Mouse (Mus musculus): ENCODE results near the gene Commd9.

Gene Commd9

DNA sequence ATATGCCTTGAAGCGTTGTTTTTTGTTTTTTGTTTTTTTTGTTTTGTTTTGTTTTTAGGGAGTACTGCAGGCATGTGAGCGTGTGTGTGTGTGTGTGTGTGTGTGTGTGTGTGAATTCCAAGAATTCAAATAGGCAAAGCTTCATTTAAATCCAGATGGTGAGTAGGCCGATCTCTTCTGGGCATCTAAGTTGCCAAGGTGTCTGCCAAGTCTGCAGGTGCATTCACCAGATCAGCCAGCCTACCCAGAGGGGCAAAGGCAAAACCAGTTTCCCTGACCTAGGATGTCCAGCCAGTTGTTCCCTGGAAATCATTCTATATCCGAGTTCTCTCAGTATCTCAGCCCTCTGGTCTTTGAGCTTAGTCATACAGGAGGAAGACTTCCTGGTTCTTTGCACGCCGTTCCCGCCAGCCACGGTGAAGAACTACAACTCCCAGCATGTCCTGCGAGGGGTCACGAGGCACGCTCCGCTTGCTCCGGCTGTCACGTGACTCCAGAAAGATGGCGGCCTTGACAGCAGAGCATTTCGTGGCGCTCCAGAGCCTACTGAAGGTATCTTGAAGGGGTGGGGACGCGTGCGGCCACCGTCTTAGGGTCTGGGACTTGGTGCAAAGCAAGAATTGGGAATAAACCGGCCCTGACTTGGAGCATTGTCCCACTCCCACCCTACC, at the start of gene Commd9:
Commd9 (plus strand) TSS at position 480 of the 671 bp plus-strand sequence.
- in situ Hi-C loops (cut with MboI) = no loop called here

DNA sequence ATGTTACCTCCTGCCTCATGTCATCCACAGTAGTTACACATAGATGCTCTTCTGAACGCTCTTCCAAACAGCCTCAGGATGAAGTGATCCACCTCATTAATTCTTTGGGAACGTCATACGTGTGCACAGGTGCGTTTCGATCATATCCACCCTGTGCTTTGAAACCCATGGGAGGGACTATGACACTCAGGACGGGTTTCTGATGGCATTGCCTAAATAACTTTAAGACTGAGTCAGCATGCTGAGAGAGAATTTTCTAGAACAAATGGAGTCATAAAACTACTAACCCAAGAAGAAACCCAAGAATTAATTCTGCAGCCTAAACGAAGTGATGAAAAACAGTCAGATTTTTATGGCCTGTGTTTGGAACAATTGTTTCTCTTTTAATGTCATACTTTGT, 43.3 kb upstream of the Commd9 start:
- in situ Hi-C loops (cut with MboI) = no loop called here

DNA sequence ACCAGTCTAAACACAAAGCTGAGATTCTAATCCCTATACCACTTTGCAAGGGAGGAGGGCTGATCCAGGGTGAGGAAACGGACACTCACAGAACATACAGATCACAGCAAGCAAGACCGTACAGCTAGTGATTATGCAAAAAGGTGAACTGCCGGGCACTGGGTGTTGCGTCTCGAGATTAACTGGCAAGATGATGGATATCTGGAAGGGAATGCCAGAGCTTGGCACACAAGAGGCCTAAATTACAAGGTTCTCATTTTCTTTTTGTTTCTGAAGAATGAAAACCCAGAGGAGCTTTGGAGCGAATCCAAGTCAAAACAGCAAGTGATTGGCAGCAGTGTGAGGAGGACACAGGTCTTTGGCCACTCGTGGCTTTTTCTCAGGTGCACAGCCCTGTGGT, 31.3 kb upstream of the Commd9 start:
- in situ Hi-C loops (cut with MboI) = no loop called here

DNA sequence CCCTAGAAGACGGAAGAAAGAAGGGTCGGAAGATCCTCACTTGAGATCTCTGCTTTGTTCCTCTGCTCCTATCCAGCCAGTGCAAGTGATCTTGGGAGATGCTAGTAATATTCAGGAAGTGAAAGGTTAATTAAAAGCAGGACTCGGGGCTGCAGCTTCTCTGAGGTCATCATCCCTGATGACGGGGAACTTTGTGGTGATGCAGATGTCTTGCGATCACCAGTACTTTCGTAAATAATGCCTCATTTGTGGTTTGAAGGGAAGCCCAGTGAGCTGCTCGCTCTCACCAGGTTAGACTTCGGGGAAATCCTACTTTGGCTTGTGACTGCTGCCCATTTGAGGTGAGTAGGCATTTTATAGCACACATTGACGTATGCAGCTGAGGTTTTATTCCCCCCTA, 29.9 kb upstream of the Commd9 start:
- in situ Hi-C loops (cut with MboI) = no loop called here

DNA sequence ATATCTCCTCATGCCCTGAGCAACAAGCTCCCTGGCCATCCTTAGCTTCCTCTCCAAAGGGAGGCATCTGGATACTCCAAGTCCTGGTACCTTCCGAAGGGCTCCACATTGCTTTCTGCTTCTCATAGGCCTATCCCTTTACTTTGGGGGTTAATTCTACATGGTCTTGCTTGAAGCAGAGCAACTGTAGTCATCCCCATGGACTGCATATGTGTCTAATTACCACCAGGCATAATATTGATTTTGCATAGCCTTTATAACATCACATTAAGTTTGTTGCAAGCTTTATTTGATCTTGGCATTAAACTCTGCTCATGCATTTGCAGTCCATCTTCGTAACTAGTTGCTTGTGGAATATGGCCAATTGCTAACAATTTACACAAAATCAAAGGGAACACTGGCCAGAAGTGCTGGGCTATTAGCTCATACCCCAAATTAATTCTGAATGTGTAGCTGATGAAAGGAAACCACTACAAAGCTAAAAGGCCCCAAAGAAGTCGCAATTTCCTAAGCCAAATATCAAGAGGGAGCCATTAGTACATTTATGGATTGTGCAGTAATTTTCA, 25.0 kb upstream of the Commd9 start:
- in situ Hi-C loops (cut with MboI) = no loop called here

DNA sequence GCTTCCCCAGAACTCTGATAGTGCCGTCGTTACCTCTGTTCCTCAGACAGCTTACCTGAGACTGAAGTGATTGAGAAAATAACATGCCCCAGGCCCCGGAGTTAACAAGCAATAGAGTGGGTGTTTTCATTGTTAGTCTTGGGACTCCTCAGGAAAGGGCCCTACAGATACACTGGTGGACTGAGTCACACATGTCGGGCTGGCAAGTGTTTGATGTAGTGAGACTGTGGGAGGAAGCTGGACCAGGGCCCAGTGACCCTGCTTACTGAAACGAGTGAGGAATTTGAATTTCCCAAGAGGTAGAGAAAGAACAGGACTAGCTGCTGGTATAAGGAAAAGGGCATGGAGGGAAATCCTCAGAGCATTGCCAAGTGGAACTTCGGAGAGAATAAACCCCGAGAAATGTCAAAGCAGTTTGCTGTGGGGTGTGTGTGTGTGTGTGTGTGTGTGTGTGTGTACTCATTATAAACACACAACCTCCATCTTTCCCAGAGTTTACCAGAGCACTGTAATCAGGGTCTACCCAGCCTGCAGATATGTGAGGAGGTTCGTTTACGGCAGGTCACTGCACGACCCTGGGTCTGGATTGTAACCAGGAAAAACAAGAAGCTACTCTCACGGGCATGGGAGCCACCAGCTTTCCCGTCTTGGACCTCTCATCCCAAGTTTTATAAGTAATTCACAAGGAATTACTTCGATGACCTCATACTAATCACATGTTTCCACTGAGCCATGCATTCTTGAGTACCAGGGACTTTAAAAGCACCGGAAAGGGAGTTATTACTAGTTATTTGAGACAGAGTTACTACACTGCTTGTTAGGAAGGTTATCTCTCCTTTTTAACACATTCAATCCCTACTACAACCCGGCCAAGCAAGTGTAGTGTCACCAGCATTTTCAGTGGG, 23.6 kb upstream of the Commd9 start:
- in situ Hi-C loops (cut with MboI) = no loop called here

DNA sequence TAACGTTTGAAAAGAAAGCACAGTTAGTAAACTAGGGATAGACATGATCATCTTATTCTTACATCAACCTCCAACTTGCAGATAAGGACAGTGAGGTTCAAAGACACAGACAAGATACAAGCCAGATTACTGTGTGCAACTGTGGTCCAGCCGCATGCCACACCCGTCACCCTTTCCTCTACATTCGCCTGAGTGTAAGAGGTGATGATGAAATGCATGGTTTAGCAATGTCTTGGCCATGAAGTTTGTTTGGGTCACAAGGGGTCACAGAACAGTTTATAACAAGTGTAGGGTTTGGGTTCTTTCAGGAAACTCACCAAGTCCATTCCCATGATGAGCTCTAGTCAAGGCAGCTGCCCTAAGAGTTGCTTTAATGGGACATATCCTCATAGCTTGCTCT, 17.4 kb upstream of the Commd9 start:
- in situ Hi-C loops (cut with MboI) = no loop called here

DNA sequence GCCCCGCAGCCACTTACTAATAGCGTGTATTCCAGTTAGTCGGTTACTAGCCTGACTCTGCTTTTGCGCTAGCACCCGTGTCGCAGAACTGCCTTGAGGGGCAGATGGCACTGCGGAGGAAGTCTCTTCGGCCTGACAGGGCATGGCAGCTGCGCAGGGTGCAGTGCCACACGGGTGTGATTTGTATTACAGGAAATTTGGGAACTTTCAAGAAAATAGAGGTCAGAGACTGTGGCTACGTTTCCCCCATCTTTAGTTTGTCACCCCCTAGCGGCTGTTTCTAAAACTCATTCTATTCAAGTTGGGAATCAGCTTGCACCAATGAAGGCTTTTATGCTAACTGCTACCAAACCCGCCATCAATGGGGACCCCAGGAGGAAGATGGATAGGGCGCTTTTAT, 14.9 kb upstream of the Commd9 start:
- in situ Hi-C loops (cut with MboI) = no loop called here

DNA sequence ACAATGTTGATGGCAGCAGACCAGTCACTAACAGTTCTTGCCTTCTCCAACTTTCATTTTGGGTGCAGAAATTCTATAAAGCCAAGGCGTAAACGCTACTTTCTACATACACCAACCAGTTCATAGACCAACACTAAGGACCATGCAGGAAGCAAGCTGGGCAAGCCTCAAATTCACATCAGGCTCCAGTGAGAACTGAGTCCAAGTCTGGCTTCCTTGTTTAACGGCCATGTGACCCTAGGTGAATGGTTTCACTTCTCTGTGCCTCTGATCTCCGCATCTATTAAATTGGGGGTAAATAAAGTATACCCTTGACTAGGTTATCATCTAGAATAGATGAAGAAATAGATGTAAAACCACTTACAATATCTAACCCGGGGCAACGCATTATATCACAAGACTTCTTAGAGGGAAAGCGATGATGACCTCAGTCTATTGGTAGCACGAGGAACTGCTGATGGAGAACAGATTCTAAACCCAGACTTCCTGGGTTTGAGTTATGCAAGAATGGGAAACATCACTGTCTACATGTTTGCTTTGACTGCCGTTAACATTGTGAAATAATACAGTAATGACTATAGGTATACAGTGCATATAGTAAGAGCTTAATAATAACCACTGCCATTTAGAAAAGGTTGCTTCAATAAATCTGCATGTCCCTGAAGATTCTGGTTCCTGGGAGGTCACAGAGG, 4.4 kb upstream of the Commd9 start:
- in situ Hi-C loops (cut with MboI) = no loop called here

DNA sequence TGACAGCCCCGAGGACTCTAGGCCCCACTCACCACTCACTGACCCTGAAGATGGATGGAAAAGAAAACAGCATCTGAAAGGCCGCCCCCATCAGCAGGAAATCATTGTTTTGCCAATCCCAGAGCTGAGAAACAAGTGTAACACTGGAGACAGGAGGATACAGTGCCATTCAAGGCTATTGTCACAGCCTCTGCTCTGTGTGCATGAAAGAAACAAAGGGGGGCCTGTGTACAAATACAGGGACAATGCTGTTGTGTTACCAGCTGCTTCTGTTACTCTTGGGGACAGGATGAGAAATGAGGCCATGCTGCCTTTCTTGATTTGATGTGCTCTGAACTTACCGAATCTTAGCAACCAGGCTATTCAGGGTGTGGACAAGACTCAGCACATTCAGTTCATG, 3.0 kb upstream of the Commd9 start, which contains the start of gene Prr5l:
Prr5l (minus strand) TSS at position 30 of the 400 bp plus-strand sequence.
- in situ Hi-C loops (cut with MboI) = no loop called here

DNA sequence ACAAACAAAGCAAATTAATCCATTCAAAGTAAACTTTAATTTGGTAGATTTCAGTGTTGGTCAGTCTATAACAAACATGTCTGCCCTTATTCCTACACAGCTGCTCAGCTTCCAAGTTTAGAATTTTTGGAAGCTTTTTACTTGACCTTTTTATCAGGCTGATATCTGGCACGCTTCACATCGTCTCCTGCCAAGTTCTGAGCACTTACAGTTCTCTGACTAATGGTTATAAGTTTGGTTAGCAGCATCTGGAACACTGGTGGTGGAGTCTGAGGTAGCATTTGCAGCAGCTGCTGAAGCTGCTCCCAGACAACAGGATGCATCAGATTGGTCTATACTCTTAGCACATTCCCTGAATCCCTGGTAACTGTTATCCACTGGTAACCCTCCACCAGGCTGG, 1.8 kb upstream of the Commd9 start:
- in situ Hi-C loops (cut with MboI) = no loop called here

DNA sequence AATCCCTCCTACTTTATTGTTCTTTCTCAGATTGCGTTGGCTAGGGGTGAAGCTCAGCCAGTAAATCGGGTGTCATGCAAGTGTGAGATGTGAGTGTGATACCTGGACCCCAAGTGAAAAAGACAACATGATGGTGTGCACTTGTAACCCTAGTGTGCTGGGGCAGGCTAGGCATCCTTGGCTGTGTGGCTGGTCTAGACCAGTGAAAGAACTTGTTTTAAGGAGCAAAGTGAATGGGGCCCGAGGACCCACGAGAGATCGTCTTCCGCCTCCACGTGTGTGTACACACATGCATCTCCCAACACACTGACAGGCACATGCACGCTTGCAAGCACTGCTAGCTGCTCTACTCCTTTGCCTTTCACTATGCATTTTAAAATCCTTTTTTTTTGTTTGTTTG, 2.8 kb downstream of the Commd9 start:
- in situ Hi-C loops (cut with MboI) = no loop called here

DNA sequence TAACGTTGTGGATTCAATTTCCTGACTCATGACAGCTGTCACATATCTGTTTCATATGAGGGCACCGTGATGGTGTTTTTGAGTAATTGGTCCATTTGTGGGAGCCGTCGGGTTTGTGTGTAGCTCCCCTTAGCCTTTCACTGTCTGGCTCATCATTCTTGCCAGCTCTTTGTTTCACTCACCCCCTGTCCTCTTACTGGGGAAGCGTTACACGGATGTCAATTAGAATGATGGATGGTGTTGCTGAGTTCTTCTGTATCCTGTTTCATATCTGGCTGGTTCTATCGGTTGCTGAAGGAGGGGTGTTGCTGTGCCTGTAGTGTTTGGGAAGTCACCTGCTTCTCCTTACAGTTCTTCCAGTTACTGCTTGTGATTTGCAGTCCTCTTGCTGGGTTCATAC, 5.1 kb downstream of the Commd9 start:
- in situ Hi-C loops (cut with MboI) = no loop called here

DNA sequence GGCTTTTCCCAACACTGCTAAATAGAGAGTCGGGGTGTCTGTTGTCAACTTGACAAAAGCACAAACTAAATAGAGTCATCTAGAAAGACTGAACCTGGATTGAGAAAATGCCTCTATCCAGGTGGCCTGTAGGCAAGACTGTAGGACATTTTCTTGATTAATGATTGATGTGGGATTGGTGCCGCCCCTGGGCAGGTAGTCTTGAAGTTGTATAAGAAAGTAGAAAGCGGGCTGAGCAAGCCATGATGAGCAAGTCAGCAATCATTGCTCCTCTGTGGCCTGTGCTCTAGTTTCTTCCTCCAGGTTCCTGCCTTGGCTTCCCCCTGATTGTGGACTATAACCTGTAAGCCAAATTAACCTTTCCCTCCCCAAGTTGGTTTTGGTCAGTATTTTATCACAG, 8.1 kb downstream of the Commd9 start:
- in situ Hi-C loops (cut with MboI) = no loop called here

DNA sequence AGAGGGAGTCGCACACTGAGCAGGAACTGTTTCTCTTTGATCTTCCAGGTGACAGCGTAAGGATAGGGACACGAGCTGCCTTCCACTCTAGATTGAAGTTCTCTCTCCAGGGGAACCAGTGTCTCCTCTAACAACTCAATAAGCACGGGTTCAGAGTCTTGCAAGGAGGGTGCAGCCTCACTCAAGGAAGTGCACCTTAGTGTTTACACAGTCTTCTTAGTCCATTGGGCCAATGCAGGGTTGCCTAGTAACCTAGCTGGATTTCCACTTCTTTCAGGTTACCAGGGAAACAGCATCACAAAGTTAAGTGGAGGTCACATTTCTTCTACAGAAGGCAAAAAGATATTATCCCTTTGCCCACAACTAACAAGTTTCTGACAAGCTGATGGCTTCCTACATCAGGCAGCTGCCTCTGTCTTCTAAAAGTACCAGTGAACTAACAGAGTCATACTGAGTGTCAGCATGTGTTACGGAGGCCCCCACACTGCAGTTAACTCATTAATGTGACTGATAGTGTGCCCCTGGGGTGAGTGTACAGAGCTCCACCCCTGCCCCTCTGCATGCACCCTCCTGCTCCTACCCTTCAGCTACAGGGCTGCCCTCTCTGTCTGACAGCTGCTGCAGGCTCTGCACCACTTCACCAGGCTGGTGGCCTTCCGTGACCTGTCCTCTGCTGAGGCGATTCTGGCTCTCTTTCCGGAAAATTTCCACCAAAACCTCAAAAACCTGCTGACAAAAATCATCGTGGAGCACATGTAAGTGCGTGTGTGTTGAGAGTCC, 10.6 kb downstream of the Commd9 start:
- in situ Hi-C loops (cut with MboI) = no loop called here

DNA sequence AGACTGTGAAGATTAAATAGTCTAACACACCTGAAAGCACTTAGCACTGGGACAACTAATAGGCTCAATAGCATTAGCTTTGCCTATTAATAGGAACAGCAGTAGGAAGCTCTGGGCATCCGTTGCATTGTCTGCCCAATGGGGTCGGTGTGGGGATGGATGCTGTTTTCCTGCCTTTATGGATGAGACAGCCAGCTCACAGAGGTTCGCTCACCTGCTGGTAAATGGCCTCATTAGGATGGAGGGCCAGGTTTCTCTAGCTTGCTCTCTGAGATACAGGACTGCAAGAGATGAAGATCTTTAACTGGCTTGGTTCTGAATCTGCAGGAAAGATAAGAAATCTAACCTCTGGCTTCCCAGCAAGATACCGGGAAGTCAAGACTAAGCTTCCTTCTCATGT, 16.1 kb downstream of the Commd9 start:
- in situ Hi-C loops (cut with MboI) = loop anchor here (10.0 kb wide), 2 partner anchors 203 to 553 kb away; partner anchors contain the start of gene Fjx1

DNA sequence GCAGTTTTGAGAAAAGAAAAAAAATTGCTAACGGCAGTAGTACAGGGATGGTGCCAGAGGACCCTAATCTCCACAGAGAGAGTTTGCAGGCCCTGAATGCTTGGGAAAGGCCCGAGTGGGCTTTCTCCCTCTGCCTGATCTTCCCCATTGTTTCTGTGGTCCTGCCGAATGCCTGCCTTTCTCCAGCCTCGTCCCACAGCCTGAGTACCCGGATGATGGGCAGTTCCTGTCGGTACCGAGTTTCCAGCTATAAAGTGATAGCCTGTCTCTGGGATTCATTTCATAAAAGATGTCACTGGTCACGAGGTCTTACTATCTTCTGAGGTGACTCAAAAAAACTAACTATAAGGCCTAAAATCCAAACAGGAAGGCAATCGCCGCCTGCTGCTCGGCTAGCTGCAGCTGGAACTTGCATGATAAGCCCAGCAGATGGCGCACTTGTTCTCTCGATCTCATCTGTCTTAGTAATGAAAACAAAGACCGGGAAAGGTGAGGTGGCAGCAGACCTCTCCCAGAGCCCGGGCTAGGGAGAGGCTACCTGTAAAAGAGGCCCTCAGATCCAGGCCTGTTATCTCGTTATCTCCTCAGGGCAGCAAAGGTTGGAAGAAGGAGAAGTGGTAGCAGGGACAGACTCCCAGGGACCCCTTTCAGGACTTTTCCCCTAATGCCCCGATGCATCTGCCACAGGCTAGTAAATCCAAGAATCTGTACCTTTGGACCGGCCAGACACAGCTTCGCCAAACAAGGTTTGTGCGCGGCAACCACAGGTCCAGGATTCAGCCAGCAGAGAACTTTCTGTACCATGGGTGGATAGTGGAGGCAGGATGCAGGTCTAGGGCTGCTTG, 19.7 kb downstream of the Commd9 start:
- in situ Hi-C loops (cut with MboI) = loop anchor here (10.0 kb wide), 2 partner anchors 199 to 549 kb away; partner anchors contain the start of gene Fjx1

DNA sequence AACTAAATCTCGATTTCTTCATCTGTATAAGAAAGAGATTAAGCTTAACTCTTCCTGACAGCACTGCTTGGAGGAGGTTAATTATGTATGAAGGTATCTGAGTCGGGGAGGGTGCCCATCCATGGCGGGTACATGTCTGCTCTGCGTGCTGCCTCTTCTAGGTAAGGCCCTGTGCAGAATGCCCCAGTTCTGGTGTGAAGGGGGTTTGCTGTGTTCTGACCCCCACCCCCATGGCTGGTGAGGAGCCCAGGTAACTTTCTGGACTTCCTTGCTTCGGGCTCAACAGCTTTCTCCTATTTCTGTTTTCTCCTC, 20.3 kb downstream of the Commd9 start:
- in situ Hi-C loops (cut with MboI) = loop anchor here (10.0 kb wide), 2 partner anchors 198 to 548 kb away; partner anchors contain the start of gene Fjx1

DNA sequence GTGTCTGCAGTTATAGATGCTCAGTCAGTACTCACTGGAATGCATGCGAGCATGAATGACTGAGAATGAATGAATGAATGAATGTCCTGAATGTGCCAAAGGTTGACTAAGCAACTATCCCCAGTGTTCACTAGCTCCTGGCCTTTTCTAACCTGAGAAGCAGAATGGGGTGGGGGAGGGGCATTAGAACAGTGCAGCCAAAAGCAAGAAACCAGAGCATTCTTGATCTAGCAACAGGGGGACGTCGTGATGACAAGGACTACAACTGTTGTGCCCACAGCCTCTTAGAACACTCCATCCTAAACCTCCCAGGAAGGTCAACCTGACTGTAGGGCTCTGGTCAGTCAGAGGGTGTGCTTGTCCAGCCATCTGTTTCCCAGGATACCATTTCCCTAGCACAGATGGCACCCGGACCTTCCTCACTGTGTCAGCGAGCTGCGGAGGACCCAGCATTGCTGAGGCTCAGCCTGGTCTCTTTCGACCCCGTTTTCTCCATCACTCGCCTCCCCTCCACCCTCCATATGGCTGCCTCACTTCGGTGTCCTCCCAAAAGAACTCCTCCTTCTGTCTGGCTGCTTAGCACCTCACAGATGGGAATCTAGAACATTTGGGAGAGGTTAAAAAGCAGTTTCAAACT, 21.5 kb downstream of the Commd9 start:
- in situ Hi-C loops (cut with MboI) = loop anchor here (10.0 kb wide), 2 partner anchors 197 to 547 kb away; partner anchors contain the start of gene Fjx1

DNA sequence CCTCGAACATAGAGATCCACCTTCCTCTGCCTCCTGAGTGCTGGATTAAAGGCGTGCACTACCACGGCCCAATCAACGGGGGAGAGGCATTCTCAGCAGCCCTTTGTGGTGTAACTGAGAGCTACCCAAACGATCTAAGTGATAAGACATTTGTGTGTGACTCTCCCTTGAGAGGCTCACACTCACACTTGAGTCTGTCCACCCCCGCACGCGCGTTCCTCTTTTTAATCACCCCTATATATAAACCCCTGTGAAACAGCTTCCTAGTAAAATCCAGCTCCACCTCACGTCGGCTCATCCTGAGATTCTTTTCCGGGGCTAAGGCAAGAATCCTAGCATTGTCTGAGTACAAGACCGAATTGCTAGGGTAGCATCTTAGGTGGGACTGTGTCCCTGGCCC, 22.7 kb downstream of the Commd9 start:
- in situ Hi-C loops (cut with MboI) = loop anchor here (10.0 kb wide), 2 partner anchors 196 to 546 kb away; partner anchors contain the start of gene Fjx1

Measured in mature B cell (primary cell).